Mouse (Mus musculus) testis, adult 2 months (tissue): Measurements from ENCODE around the gene Zfp68.
"Not testable (repeated sequence)": the region's sequence is repeated elsewhere in the genome, so short reads cannot be mapped to it uniquely, and the experiment has no call there.

Source experiments
- CTCF ChIP-seq: fragments of 200-500 bp; IDR thresholded peaks from 2 replicates; pipeline ENCODE4 v1.5.1; 2012; ENCODE audit warnings: low read depth, mild to moderate bottlenecking, inconsistent platforms, low read length, moderate library complexity; ENCODE audit not compliant: control insufficient read depth, insufficient read depth, insufficient replicate concordance
- POLR2A ChIP-seq: fragments of 200-500 bp; IDR thresholded peaks from 2 replicates; pipeline ENCODE4 v1.6.1; 2012; ENCODE audit warnings: low read depth, mild to moderate bottlenecking, inconsistent platforms, low read length, moderate library complexity; ENCODE audit not compliant: control insufficient read depth

GRCm38 (mm10) chr5:138564612-138565011 lies 54.9 kb downstream of the Zfp68 start, which contains the start of gene 1700123K08Rik:
- TF ChIP-seq POLR2A, CTCF: not testable (repeated sequence)
